ENCODE assay signal across 20 mouse cellular contexts in the genomic region with DNA sequence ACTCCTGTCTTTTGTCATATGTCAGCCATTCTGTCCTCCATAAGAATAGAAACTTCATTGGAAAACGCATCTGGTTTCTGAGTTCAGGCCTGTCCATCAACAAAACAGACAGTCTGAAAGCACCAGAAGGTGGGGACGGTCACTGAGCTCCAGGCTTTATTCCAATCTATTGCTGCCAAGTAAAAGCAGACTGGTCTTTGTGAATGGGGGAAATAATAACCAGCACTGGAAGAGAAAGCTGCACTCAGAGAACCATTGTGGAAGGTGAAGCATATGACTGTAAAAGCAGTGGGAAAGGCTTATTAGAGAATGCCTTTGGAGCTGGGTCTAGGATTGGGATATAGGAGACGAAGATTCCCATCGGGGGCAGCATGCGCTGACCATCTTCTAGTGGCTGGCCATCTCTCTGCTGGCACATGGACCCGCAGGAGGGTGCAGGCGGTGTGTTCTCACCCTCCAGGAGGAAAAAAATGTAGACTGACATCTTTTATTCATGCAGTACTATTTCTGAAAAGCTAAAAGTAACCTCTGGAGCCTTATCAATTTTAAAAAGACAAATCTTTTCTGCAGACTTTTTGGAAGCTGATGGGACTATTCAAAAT.
DNase-seq lines count a peak whose midpoint lies in the region; ATAC-seq lines count a peak whose summit lies in the region.
"Had no signal": no experiment of that assay in that cellular context is flagged by ENCODE, and none has a peak within 500 bp of the region (broad histone marks: within the 10 kb centered on the region; RNA-seq: fewer than 3 reads in every experiment).

No protein-coding gene starts in this region.

- no peak overlapping the region for H3K27ac ChIP-seq in forebrain, embryonic 13.5 days
- H3K27ac ChIP-seq in forebrain, embryonic 10.5 days: no peak overlapping the region
- peak overlapping the region; percentile 44 for H3K27ac ChIP-seq in forebrain, embryonic 16.5 days (ENCODE audit: low read length)
- H3K27ac ChIP-seq: embryonic facial prominence, embryonic 13.5 days; hindbrain, embryonic 13.5 days; layer of hippocampus, adult 2 months; midbrain, embryonic 12.5 days; neural tube, embryonic 15.5 days had no signal

- H3K36me3 ChIP-seq in forebrain, embryonic 13.5 days (ENCODE audit: poor library complexity, severe bottlenecking): no peaks in the 10 kb centered on the region
- H3K36me3 ChIP-seq in forebrain, embryonic 10.5 days (replicated peaks): no peaks in the 10 kb centered on the region
- no peaks in the 10 kb centered on the region for H3K36me3 ChIP-seq in forebrain, embryonic 16.5 days (ENCODE audit: control insufficient read depth, insufficient read depth)
- H3K36me3 ChIP-seq: embryonic facial prominence, embryonic 13.5 days; hindbrain, embryonic 13.5 days; midbrain, embryonic 12.5 days; neural tube, embryonic 15.5 days had no signal

- H3K4me1 ChIP-seq in forebrain, embryonic 13.5 days: peaks cover 5% of the 10 kb centered on the region
- H3K4me1 ChIP-seq in forebrain, embryonic 10.5 days: no peaks in the 10 kb centered on the region
- no peaks in the 10 kb centered on the region; the same call in 1 of the 2 replicates for H3K4me1 ChIP-seq in forebrain, embryonic 16.5 days (replicated peaks; ENCODE audit: control insufficient read depth, insufficient read depth, low read length)
- H3K4me1 ChIP-seq: embryonic facial prominence, embryonic 13.5 days; hindbrain, embryonic 13.5 days; neural tube, embryonic 15.5 days had no signal

- H3K27me3 ChIP-seq in forebrain, embryonic 13.5 days: no peaks in the 10 kb centered on the region
- no peaks in the 10 kb centered on the region for H3K27me3 ChIP-seq in forebrain, embryonic 10.5 days (ENCODE audit: poor library complexity, severe bottlenecking)
- H3K27me3 ChIP-seq in forebrain, embryonic 16.5 days (replicated peaks; ENCODE audit: control insufficient read depth, insufficient read depth, low read length): no peaks in the 10 kb centered on the region
- H3K27me3 ChIP-seq: embryonic facial prominence, embryonic 13.5 days; hindbrain, embryonic 13.5 days; midbrain, embryonic 12.5 days; neural tube, embryonic 15.5 days had no signal

- ATAC-seq in forebrain, embryonic 13.5 days: peak; percentile 27; the same call in 1 of the 2 replicates
- ATAC-seq in forebrain, embryonic 16.5 days: peak; percentile 85
- ATAC-seq: intestine, embryonic 16.5 days had no signal

- 63% methylated on average over 7 of the region's 7 CpGs for WGBS in forebrain, embryonic 13.5 days
- 80% methylated on average over 7 of the region's 7 CpGs for WGBS in forebrain, embryonic 10.5 days
- WGBS in forebrain, embryonic 16.5 days: 46% methylated on average over 7 of the region's 7 CpGs

- H3K9ac ChIP-seq in forebrain, embryonic 13.5 days: no peak overlapping the region
- H3K9ac ChIP-seq in forebrain, embryonic 16.5 days (replicated peaks; ENCODE audit: low read depth, low read length): no peak overlapping the region
- H3K9ac ChIP-seq: embryonic facial prominence, embryonic 13.5 days; hindbrain, embryonic 13.5 days; midbrain, embryonic 12.5 days; neural tube, embryonic 15.5 days had no signal

- intact Hi-C loops in left cerebral cortex, postnatal 4 days (cut with DNase I): no loop called here
- intact Hi-C loops in heart, postnatal 14 days (cut with DNase I): no loop called here

- no peak overlapping the region for H3K4me3 ChIP-seq in forebrain, embryonic 13.5 days
- H3K4me3 ChIP-seq in forebrain, embryonic 10.5 days: no peak overlapping the region
- H3K4me3 ChIP-seq in forebrain, embryonic 16.5 days (replicated peaks; ENCODE audit: low read length): no peak overlapping the region
- H3K4me3 ChIP-seq: embryonic facial prominence, embryonic 13.5 days; hindbrain, embryonic 13.5 days; layer of hippocampus, adult 2 months; midbrain, embryonic 12.5 days; myocyte; neural tube, embryonic 15.5 days had no signal

- H3K4me2 ChIP-seq in forebrain, embryonic 13.5 days: no peak overlapping the region
- H3K4me2 ChIP-seq in forebrain, embryonic 16.5 days (ENCODE audit: low read length): no peak overlapping the region
- H3K4me2 ChIP-seq: embryonic facial prominence, embryonic 13.5 days; hindbrain, embryonic 13.5 days; midbrain, embryonic 12.5 days; neural tube, embryonic 15.5 days had no signal

- DNase-seq in forebrain, embryonic 10.5 days (ENCODE audit: extremely low spot score, low spot score): no peak
- DNase-seq in left cerebral cortex, postnatal 4 days: peak; percentile 16
- no peak for DNase-seq in left cerebral cortex, adult 11 months (ENCODE audit: low spot score)
- peak; percentile 26 to 77 for DNase-seq in layer of hippocampus, postnatal 14 days (ENCODE audit: low spot score in 2 of 2)
- DNase-seq in heart, postnatal 14 days: no peak
- DNase-seq: adrenal gland, postnatal 14 days; cerebellum, postnatal 36 days; gastrocnemius, postnatal 14 days; lung, adult 18-20 months; lung, postnatal 36 days; thymus, postnatal 4 days had no signal

- H3K9me3 ChIP-seq in forebrain, embryonic 13.5 days (replicated peaks): no peaks in the 10 kb centered on the region
- no peaks in the 10 kb centered on the region for H3K9me3 ChIP-seq in forebrain, embryonic 10.5 days
- no peaks in the 10 kb centered on the region for H3K9me3 ChIP-seq in forebrain, embryonic 16.5 days (ENCODE audit: control insufficient read depth, low read length)
- H3K9me3 ChIP-seq: embryonic facial prominence, embryonic 13.5 days; hindbrain, embryonic 13.5 days; midbrain, embryonic 12.5 days; neural tube, embryonic 15.5 days had no signal

Comparison
In these comparisons a context has a peak if more than half of its experiments do, and no peak if none do; other contexts are left out.
1. DNase-seq: peak in left cerebral cortex, postnatal 4 days (single experiment) and layer of hippocampus, postnatal 14 days (2 of 2); none in forebrain, embryonic 10.5 days (single experiment), left cerebral cortex, adult 11 months (single experiment) and heart, postnatal 14 days (0 of 2).